Mouse (Mus musculus): ENCODE measurements around the gene Slc25a18.

DNA sequence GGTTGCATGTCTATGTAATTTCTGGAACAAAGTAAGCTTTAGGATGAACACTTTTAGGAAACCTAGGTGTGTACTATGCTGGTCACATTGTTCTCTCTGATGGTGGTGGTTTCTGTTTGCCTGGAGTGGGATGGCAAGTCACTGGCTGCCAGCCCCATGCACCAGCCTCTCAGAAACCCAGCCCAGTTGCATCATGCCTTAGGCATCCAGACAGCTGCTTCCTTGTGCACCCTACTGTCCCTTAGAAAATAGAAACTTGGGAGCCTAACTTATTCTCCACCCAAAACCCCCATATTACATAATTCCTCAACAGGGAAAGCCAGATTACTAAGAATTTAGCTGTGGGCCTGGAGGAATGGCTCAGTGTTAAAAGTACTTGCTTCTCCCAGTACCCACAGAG lies 1.4 kb upstream of the Slc25a18 start:
- TF ChIP-seq CTCF (IDR thresholded peaks at IDR 0.05; ENCODE audit: low read depth): no peak
- TF ChIP-seq EP300 (IDR thresholded peaks at IDR 0.05; ENCODE audit: low read depth): no peak
